Mouse (Mus musculus) heart, embryonic 11.5 days (tissue): ENCODE data around the gene Ptges2. TPM values are rescaled to one million over a fixed set of nuclear protein-coding genes. Genes with fewer than 3 reads are reported as not detected.

Experiments used
- ATAC-seq: fragments of 200-750 bp; cut with Nextera tagmentation; replicated peaks from 2 replicates; pipeline ENCODE4 v1.8.0; 2017; ENCODE audit warnings: moderate library complexity; ENCODE audit not compliant: insufficient number of reproducible peaks, low FRiP score, low TSS enrichment
- H3K27ac ChIP-seq: fragments of 300-500 bp; sonication (generic); 2 replicates; pipeline ENCODE4 v1.5.1; 2014; ENCODE audit warnings: mild to moderate bottlenecking, low read depth, low read length
- H3K27me3 ChIP-seq: fragments of 300-500 bp; sonication (generic); 2 replicates; pipeline ENCODE4 v1.6.1; 2014; ENCODE audit warnings: mild to moderate bottlenecking, low read length, mixed read lengths; ENCODE audit not compliant: control insufficient read depth, insufficient read depth
- H3K36me3 ChIP-seq: fragments of 300-500 bp; sonication (generic); 2 replicates; pipeline ENCODE4 v1.6.1; 2014; ENCODE audit warnings: mild to moderate bottlenecking, low read length, moderate library complexity, mixed read lengths; ENCODE audit not compliant: control insufficient read depth, insufficient read depth
- H3K4me1 ChIP-seq: fragments of 300-500 bp; sonication (generic); 2 replicates; pipeline ENCODE4 v1.6.1; 2014; ENCODE audit warnings: low read length; ENCODE audit not compliant: control insufficient read depth, insufficient read depth
- H3K4me2 ChIP-seq: fragments of 300-500 bp; sonication (generic); 2 replicates; pipeline ENCODE4 v1.6.1; 2014; ENCODE audit warnings: mild to moderate bottlenecking, moderate library complexity
- H3K4me3 ChIP-seq: fragments of 300-500 bp; sonication (generic); 2 replicates; pipeline ENCODE4 v1.5.1; 2014; ENCODE audit warnings: low read depth, low read length
- H3K9ac ChIP-seq: fragments of 300-500 bp; sonication (generic); 2 replicates; pipeline ENCODE4 v1.6.1; 2014; ENCODE audit warnings: mild to moderate bottlenecking, low read depth, low read length, moderate library complexity
- H3K9me3 ChIP-seq: fragments of 300-500 bp; sonication (generic); replicated peaks from 2 replicates; pipeline ENCODE4 v1.6.1; 2016; ENCODE audit warnings: low read length; ENCODE audit not compliant: control insufficient read depth
- WGBS: fragments of 180-500 bp; shearing (Covaris S2); extraction: QIAGEN DNeasy Blood & Tissue Kit; methylation state at CpG from one replicate; pipeline ENCODE4 v1.1.7; 2014; ENCODE audit not compliant: insufficient replicate concordance; 5-methylcytosine and 5-hydroxymethylcytosine counted together
- polyA plus RNA-seq: library from polyadenylated mRNA; unstranded; fragments of >200 nt; fragmentation: Nextera tagmentation; extraction: Ambion mirVana; gene quantifications from 2 replicates; pipeline ENCODE4 v1.2.1, GENCODE M21; 2014

Gene Ptges2
- polyA plus RNA-seq, 1 experiment from 2014 or later = 32.7 TPM

GRCm38 (mm10) chr2:32362817-32363340 lies 32.8 kb upstream of the Ptges2 start:
- Histone ChIP-seq H3K36me3 (peaks cover 9% of the 10 kb centered on the region), H3K9ac (peak overlapping the region; percentile 88), H3K4me3 (peak overlapping the region; percentile 87), H3K9me3 (no peaks in the 10 kb centered on the region), H3K4me1 (peaks cover 6% of the 10 kb centered on the region; the same call in 1 of the 2 replicates), H3K27ac (peak overlapping the region; percentile 92), H3K4me2 (peak overlapping the region; percentile 87), H3K27me3 (no peaks in the 10 kb centered on the region)
- WGBS = under 1% methylated on average over 53 of the region's 53 CpGs
- peak; percentile 72 for ATAC-seq

DNA sequence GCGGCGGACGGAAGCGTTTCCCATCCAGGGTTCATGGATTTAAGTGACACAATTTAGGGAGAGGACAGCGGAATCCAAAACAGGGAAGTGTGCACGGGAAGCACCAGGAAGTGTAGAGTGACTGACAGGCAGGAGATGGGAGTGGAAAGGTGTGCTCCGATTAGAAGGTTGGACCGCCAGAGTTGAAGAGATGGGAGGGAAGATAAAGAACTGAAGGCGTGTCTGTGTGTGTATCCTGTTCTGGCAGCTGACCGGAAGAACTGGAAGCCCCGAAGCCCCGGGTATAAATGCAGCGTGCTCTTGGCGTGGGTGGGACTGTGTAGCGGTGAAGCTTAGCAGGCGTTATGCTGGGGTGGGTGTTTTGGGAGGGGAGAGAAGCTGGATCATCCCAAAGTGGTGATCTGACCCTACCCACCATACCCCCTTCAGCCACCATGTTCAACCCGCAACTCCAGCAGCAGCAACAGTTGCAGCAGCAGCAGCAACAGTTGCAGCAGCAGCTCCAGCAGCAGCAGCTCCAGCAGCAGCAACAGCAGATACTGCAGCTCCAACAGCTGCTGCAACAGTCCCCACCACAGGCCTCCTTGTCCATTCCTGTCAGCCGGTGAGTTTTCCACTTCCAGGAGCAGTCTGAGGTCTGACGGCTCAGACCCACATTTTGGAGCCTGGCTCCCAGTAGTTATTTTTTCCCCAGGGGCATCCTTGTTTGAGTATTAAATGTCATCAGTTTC lies 32.2 kb upstream of the Ptges2 start:
- peak overlapping the region; percentile 87 for H3K4me2 ChIP-seq
- H3K9ac ChIP-seq = peak overlapping the region; percentile 88
- 8% methylated on average over 19 of the region's 19 CpGs for WGBS
- H3K4me1 ChIP-seq = peaks cover 6% of the 10 kb centered on the region; the same call in 1 of the 2 replicates
- H3K9me3 ChIP-seq = no peaks in the 10 kb centered on the region
- peaks cover 13% of the 10 kb centered on the region for H3K36me3 ChIP-seq
- ATAC-seq = peak; percentile 26; the same call in 1 of the 2 replicates
- H3K27ac ChIP-seq = peak overlapping the region; percentile 92
- peak overlapping the region; percentile 87 for H3K4me3 ChIP-seq
- H3K27me3 ChIP-seq = no peaks in the 10 kb centered on the region

GRCm38 (mm10) chr2:32364121-32364520 lies 31.6 kb upstream of the Ptges2 start:
- ATAC-seq = no peak
- H3K4me3 ChIP-seq = peak overlapping the region; percentile 87; the same call in 1 of the 2 replicates
- WGBS = 73% methylated on average over 8 of the region's 8 CpGs

DNA sequence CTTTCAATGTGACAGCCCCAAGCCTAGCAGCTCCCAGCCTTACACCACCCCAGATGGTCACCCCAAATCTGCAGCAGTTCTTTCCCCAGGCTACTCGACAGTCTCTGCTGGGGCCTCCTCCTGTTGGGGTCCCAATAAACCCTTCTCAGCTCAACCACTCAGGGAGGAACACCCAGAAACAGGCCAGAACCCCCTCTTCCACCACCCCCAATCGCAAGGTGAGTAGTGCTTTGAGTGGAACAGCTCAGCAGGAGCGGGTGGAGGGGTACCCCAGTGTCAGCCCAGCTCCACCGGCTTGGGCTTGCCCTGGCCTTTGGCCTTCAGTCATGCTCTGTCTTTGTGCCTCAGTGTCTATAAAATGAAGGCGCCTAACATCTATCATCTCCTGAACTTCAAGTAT lies 28.4 kb upstream of the Ptges2 start:
- Histone ChIP-seq H3K36me3 (peaks cover 36% of the 10 kb centered on the region), H3K27ac (no peak overlapping the region), H3K4me2 (no peak overlapping the region), H3K4me3 (no peak overlapping the region), H3K9ac (no peak overlapping the region), H3K4me1 (peaks cover 6% of the 10 kb centered on the region; the same call in 1 of the 2 replicates), H3K27me3 (no peaks in the 10 kb centered on the region), H3K9me3 (no peaks in the 10 kb centered on the region)
- 98% methylated on average over 5 of the region's 5 CpGs for WGBS
- ATAC-seq = no peak

More at GRCm38 (mm10) chr2:32364121-32364520, 31.6 kb upstream of the Ptges2 start:
- Histone ChIP-seq H3K9ac (no peak overlapping the region; the same call in 1 of the 2 replicates), H3K4me2 (peak overlapping the region; percentile 87), H3K27ac (no peak overlapping the region), H3K27me3 (no peaks in the 10 kb centered on the region), H3K9me3 (no peaks in the 10 kb centered on the region), H3K4me1 (peaks cover 6% of the 10 kb centered on the region; the same call in 1 of the 2 replicates), H3K36me3 (peaks cover 14% of the 10 kb centered on the region)

- Histone ChIP-seq H3K4me2 (no peak overlapping the region), H3K36me3 (peaks cover 58% of the 10 kb centered on the region), H3K27me3 (no peaks in the 10 kb centered on the region), H3K9me3 (no peaks in the 10 kb centered on the region), H3K4me1 (peaks cover 9% of the 10 kb centered on the region), H3K4me3 (no peak overlapping the region), H3K27ac (no peak overlapping the region), H3K9ac (no peak overlapping the region)
- ATAC-seq = no peak
- 73% methylated on average over 10 of the region's 10 CpGs for WGBS
Observed at GRCm38 (mm10) chr2:32374191-32374590, 21.5 kb upstream of the Ptges2 start.

DNA sequence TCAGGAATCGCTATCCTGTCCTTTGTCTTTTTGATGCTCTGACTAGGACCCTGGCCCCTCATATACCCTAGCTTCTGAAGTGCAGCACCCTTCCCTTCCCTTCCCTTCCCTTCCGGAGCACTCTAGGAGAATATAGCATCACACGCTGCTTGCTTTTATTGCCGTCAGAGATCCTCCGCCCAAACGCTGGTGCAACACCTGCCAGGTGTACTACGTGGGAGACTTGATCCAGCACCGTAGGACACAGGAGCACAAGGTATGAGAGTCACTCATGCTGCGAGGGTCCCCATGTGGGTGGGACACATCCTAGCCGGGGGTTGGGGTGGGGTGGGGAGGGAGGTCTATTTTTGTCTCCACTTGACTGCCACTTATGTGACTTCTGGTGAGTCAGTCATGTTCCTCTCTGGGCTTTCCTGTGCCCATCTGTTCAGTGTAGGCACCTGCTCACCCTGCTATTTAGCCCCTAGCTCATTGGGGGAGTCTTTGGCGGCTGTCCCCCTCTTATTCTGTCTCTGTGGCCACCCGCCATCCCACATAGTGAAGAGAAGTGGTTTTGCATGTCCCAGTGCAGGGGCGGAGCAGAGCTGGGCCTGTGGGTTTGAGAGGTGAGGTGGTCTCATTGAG lies 20.3 kb upstream of the Ptges2 start:
- no peak overlapping the region for H3K4me3 ChIP-seq
- no peak overlapping the region for H3K27ac ChIP-seq
- H3K9ac ChIP-seq = no peak overlapping the region

GRCm38 (mm10) chr2:32376963-32377362 lies 18.7 kb upstream of the Ptges2 start:
- Histone ChIP-seq H3K4me1 (peaks cover 11% of the 10 kb centered on the region), H3K36me3 (peaks cover 43% of the 10 kb centered on the region), H3K27ac (no peak overlapping the region), H3K4me2 (no peak overlapping the region), H3K27me3 (no peaks in the 10 kb centered on the region), H3K9ac (no peak overlapping the region), H3K9me3 (no peaks in the 10 kb centered on the region), H3K4me3 (no peak overlapping the region)
- WGBS = 87% methylated on average over 10 of the region's 10 CpGs
- no peak for ATAC-seq

More for the DNA sequence above, 20.3 kb upstream of the Ptges2 start:
- H3K27me3 ChIP-seq = no peaks in the 10 kb centered on the region
- H3K4me1 ChIP-seq = peaks cover 9% of the 10 kb centered on the region
- no peak for ATAC-seq
- 70% methylated on average over 13 of the region's 13 CpGs for WGBS
- H3K36me3 ChIP-seq = peaks cover 54% of the 10 kb centered on the region
- no peak overlapping the region; the same call in 1 of the 2 replicates for H3K4me2 ChIP-seq
- H3K9me3 ChIP-seq = no peaks in the 10 kb centered on the region

- ATAC-seq = no peak
- H3K27me3 ChIP-seq = peaks cover 17% of the 10 kb centered on the region
- no peak overlapping the region for H3K4me3 ChIP-seq
- H3K9me3 ChIP-seq = no peaks in the 10 kb centered on the region
- H3K4me1 ChIP-seq = peaks cover 14% of the 10 kb centered on the region
- WGBS = 87% methylated on average over 7 of the region's 7 CpGs
- no peak overlapping the region for H3K9ac ChIP-seq
- H3K36me3 ChIP-seq = peaks cover 25% of the 10 kb centered on the region
- no peak overlapping the region for H3K4me2 ChIP-seq
- no peak overlapping the region for H3K27ac ChIP-seq
Observed at GRCm38 (mm10) chr2:32380001-32380500, 15.6 kb upstream of the Ptges2 start.
